Mouse (Mus musculus) C2C12 (cell line): ENCODE results near the gene Emp3.

ENCODE experiments used
- CTCF ChIP-seq: IDR thresholded peaks from one replicate; pipeline ENCODE4 v1.5.1; 2011; ENCODE audit not compliant: control insufficient read depth, insufficient read depth, insufficient read length
- FOSL1 ChIP-seq: IDR thresholded peaks from one replicate; pipeline ENCODE4 v1.8.0; 2011; ENCODE audit warnings: mild to moderate bottlenecking, low read length; ENCODE audit not compliant: poor library complexity, insufficient read depth, severe bottlenecking
- MYOD1 ChIP-seq: IDR thresholded peaks from one replicate; pipeline ENCODE4 v1.6.1; 2011; ENCODE audit warnings: low read depth; ENCODE audit not compliant: control insufficient read depth, insufficient read length

DNA sequence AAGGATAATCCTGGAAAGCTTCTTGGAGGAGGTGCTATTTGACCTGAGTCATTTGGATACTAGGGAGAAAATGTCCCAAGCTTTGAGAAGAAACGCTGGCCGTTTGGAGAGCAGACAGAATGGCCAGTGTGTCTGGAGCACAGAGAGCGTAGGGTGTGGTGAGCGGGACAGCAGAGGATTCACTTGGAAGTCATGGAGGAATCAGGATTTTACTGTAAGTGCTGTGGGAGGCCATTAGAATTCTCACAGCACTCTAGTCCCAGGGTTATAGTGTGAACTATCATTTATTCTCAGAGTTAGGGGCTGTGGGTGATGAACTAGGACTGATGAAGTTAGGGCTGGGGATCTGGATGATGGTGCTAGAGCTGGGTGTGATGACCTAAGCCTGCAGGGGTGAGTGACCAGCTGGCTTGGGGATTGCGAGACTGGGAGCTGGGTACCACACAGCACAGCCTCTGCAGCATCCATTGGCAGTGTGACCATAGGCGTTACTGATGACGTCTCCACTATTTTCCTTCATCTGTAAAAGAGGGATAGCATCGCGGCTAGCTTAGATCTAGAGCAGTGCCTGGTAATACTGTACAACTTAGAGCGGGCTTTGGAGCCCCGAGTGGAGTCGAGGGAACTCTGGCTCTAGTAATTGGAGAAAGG lies 871 bp upstream of the Emp3 start:
- TF ChIP-seq CTCF (no peak), FOSL1 (no peak), MYOD1 (no peak)
